Mouse (Mus musculus) embryonic facial prominence, embryonic 12.5 days (tissue): ENCODE measurements around the gene Adipor2. TPM values are rescaled to one million over a fixed set of nuclear protein-coding genes. Genes with fewer than 3 reads are reported as not detected.

ENCODE experiments used
- polyA plus RNA-seq: library from polyadenylated mRNA; unstranded; fragments of >200 nt; fragmentation: Nextera tagmentation; extraction: Ambion mirVana; gene quantifications from 2 replicates; pipeline ENCODE4 v1.2.1, GENCODE M21; 2016

The Adipor2 gene
- polyA plus RNA-seq, 1 experiment from 2014 or later: 30.2 TPM

Other genes starting within 250 kb of the Adipor2 start
- 8.5 and 9.7 TPM in 2 replicates for gene Dcp1b, start 242.5 kb downstream of the Adipor2 start, polyA plus RNA-seq
- 10.2 and 11.9 TPM in 2 replicates for gene Cacna1c, start 221.3 kb downstream of the Adipor2 start, polyA plus RNA-seq
- gene Cacna2d4, start 181.2 kb downstream of the Adipor2 start, polyA plus RNA-seq: not detected in 2 replicates
- gene Lrtm2, start 86.9 kb downstream of the Adipor2 start, polyA plus RNA-seq: 0.04 and 0.13 TPM in 2 replicates
- 4.1 and 4.4 TPM in 2 replicates for gene Fbxl14, start 62.0 kb upstream of the Adipor2 start, polyA plus RNA-seq
- gene Wnt5b, start 126.6 kb upstream of the Adipor2 start, polyA plus RNA-seq: 17.9 and 20.0 TPM in 2 replicates